Mouse (Mus musculus) intestine, postnatal 0 days (tissue): ENCODE data around the gene Ephb4. TPM values are rescaled to one million over a fixed set of nuclear protein-coding genes. Genes with fewer than 3 reads are reported as not detected.

Source experiments
- ATAC-seq: fragments of 200-750 bp; cut with Nextera tagmentation; 2 replicates; pipeline ENCODE4 v1.8.0; 2017; ENCODE audit warnings: mild to moderate bottlenecking, moderate TSS enrichment, moderate library complexity
- H3K27ac ChIP-seq: fragments of 300-500 bp; sonication (generic); 2 replicates; pipeline ENCODE4 v1.5.1; 2014; ENCODE audit warnings: mild to moderate bottlenecking, low read depth, low read length, moderate library complexity
- H3K27me3 ChIP-seq: fragments of 300-500 bp; sonication (generic); replicated peaks from 2 replicates; pipeline ENCODE4 v1.6.1; 2014; ENCODE audit warnings: low read length, mixed read lengths; ENCODE audit not compliant: control insufficient read depth, insufficient read depth
- H3K36me3 ChIP-seq: fragments of 300-500 bp; sonication (generic); 2 replicates; pipeline ENCODE4 v1.6.1; 2014; ENCODE audit warnings: mild to moderate bottlenecking, moderate library complexity; ENCODE audit not compliant: control insufficient read depth, insufficient read depth
- H3K4me1 ChIP-seq: fragments of 300-500 bp; sonication (generic); replicated peaks from 2 replicates; pipeline ENCODE4 v1.6.1; 2014; ENCODE audit warnings: antibody characterized with exemption, low read length, mixed read lengths; ENCODE audit not compliant: control insufficient read depth, insufficient read depth
- H3K4me2 ChIP-seq: fragments of 300-500 bp; sonication (generic); replicated peaks from 2 replicates; pipeline ENCODE4 v1.6.1; 2014; ENCODE audit warnings: low read depth, mild to moderate bottlenecking, moderate library complexity
- H3K4me3 ChIP-seq: fragments of 300-500 bp; sonication (generic); 2 replicates; pipeline ENCODE4 v1.5.1; 2014; ENCODE audit warnings: low read depth, low read length
- H3K9ac ChIP-seq: fragments of 300-500 bp; sonication (generic); 2 replicates; pipeline ENCODE4 v1.6.1; 2014; ENCODE audit warnings: mild to moderate bottlenecking, low read depth, low read length
- H3K9me3 ChIP-seq: fragments of 300-500 bp; sonication (generic); 2 replicates; pipeline ENCODE4 v1.6.1; 2016; ENCODE audit warnings: mixed run types; ENCODE audit not compliant: control insufficient read depth
- CTCF ChIP-seq: sonication (generic); IDR thresholded peaks from 2 replicates; pipeline ENCODE4 v1.5.1; 2016; ENCODE audit warnings: low read depth, mild to moderate bottlenecking, control low read depth, antibody characterized with exemption, moderate library complexity
- WGBS: fragments of 180-500 bp; shearing (Covaris S2); extraction: QIAGEN DNeasy Blood & Tissue Kit; methylation state at CpG from one replicate; pipeline ENCODE4 v1.1.7; 2014; 5-methylcytosine and 5-hydroxymethylcytosine counted together
- polyA plus RNA-seq: library from polyadenylated mRNA; unstranded; fragments of >200 nt; fragmentation: Nextera tagmentation; extraction: Ambion mirVana; gene quantifications from 2 replicates; pipeline ENCODE4 v1.2.1, GENCODE M21; 2015

Ephb4 gene
- polyA plus RNA-seq, 1 experiment from 2014 or later, result 12.6 TPM

DNA sequence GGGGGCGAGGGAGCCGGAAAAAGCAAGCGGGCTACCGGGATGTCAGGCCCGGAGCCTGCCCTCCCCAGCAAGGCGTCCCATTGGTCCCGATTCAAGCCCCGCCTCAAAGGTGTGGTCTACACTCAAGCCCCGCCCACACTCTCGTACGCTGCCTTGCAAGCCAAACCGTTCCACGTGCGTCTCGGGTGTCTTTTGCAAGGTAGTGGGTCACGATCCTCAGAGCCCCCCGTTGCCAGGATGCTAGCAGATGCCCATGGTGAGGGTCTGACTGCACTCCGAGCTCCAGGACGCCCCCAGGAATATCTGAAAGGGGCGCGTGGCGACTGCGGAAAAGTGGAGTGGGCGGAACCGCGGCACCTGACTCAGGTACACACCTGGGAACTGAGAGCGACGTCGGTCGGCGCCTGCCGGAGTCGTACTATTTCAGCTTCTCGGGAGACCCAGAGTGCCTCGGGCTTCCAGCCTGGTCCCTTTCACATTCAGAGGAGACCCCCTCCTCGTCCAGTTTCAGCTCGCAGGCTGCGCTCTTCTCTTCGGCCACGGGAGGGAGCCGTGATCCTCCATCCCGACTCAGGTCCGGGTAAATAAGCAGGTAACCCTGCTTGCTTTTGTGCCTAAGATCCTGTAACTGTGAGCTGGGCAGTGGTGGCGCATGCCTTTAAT lies 16.3 kb upstream of the Ephb4 start, which contains the start of gene Slc12a9:
Gene Slc12a9, minus strand, starts transcription at position 86 of the 663 bp plus-strand sequence.
- peak; percentile 86 for ATAC-seq
- under 1% methylated on average over 44 of the region's 44 CpGs for WGBS

DNA sequence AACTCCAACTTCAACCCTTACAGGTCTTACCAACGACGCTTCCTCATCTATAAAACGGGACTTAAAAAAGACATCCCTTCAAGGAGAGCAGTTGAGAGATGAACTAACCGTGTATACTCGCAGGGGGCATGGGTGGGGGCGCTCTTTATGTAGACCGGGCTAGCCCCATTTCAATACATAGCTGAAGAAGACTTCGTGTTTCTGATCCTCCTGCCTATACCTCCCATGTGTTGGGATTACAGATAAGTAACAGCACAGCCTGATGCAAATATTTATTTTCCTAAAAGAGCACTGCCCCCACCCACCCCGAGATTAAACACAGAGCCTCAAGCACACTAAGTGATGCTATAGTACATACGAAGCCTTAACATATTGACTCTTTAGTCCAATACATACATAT lies 15.6 kb upstream of the Ephb4 start:
- Histone ChIP-seq H3K9ac (0 out of 2 replicates have a peak overlapping the region, but pooled peaks have one; percentile 77), H3K4me2 (peak overlapping the region; percentile 95), H3K4me3 (peak overlapping the region; percentile 77), H3K27ac (no peak overlapping the region), H3K9me3 (no peaks in the 10 kb centered on the region), H3K4me1 (peaks cover 3% of the 10 kb centered on the region; the same call in 1 of the 2 replicates), H3K36me3 (no peaks in the 10 kb centered on the region; the same call in 1 of the 2 replicates), H3K27me3 (no peaks in the 10 kb centered on the region)
- no peak for ATAC-seq
- no peak for TF ChIP-seq CTCF
- 37% methylated on average over 10 of the region's 10 CpGs for WGBS

More for the DNA sequence above, 16.3 kb upstream of the Ephb4 start, which contains the start of gene Slc12a9:
- peaks cover 3% of the 10 kb centered on the region; the same call in 1 of the 2 replicates for H3K4me1 ChIP-seq
- H3K4me2 ChIP-seq, result peak within 1 kb of the TSS; percentile 95
- H3K27me3 ChIP-seq, result no peaks in the 10 kb centered on the region
- TF ChIP-seq CTCF, result peak; percentile 87
- H3K4me3 ChIP-seq, result peak within 1 kb of the TSS; percentile 77
- H3K9ac ChIP-seq, result peak within 1 kb of the TSS; percentile 77
- peak within 1 kb of the TSS; percentile 57 for H3K27ac ChIP-seq
- no peaks in the 10 kb centered on the region; the same call in 1 of the 2 replicates for H3K36me3 ChIP-seq
- no peaks in the 10 kb centered on the region for H3K9me3 ChIP-seq

DNA sequence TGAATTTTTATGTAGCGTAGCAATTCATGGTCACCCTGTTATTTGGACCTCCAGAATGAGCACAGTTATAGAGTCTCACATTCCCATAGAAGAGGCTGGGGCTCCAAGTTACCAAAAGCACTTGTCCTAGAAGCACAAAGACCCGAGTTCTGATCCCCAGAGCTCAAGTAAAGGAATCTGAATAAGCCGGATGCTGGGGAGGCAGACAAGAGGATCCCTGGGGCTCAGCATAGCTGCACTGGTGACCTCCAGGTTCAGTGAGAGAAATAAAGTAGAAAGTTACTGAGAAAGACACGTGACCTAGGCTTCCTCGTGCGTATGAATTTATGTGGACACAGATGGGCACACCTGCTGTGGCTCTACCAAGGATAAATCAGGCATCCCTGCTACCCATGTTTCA lies 14.8 kb upstream of the Ephb4 start:
- Histone ChIP-seq H3K9me3 (no peaks in the 10 kb centered on the region), H3K27me3 (no peaks in the 10 kb centered on the region), H3K4me1 (peaks cover 3% of the 10 kb centered on the region; the same call in 1 of the 2 replicates), H3K9ac (no peak overlapping the region), H3K4me3 (no peak overlapping the region), H3K4me2 (no peak overlapping the region), H3K27ac (no peak overlapping the region), H3K36me3 (no peaks in the 10 kb centered on the region)
- WGBS, result 65% methylated on average over 6 of the region's 6 CpGs
- ATAC-seq, result no peak
- TF ChIP-seq CTCF, result no peak

DNA sequence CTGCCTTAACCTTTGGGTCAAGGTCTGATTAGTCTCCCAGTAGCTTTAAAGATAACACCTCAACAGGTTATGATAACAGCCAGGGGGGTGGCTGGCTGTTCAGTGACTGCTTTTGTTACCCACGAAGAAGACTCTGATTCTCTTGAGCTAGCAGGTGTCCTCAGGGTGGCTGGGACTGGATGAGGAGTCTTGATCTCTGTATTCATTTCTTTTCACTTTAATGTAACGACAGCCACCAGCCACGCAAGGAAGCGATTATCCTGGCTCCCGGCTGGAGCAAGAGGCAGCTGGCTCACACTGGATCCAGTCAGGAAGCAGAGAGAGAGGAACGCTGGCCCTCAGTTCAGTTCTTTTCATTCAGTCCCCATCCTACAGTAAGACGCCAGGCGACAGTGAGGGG lies 12.7 kb upstream of the Ephb4 start:
- Histone ChIP-seq H3K9me3 (no peaks in the 10 kb centered on the region), H3K9ac (no peak overlapping the region), H3K27me3 (no peaks in the 10 kb centered on the region), H3K4me2 (peak overlapping the region; percentile 77), H3K4me3 (no peak overlapping the region), H3K4me1 (peaks cover 3% of the 10 kb centered on the region; the same call in 1 of the 2 replicates), H3K27ac (peak overlapping the region; percentile 63), H3K36me3 (no peaks in the 10 kb centered on the region)
- TF ChIP-seq CTCF, result no peak
- WGBS, result 21% methylated on average over 8 of the region's 8 CpGs
- ATAC-seq, result no peak

DNA sequence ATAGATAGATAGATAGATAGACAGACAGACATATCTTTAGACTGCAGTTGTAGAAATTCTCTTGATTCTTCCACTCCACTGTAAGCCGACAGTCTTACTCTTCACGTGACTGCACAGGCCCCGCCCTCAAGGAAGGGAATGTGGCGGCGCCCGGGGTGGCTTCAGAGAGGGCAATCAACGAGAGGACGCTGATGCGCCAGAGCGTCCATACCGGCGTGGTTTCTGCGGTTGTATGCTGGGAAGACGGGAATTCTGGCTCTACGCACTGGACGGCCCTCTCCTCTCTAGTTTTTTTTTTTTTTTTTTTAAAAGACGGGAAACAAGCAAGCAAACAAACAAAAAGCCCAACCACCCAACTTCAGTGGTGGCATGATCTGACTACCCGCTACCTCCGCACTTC lies 11.7 kb upstream of the Ephb4 start:
- H3K9me3 ChIP-seq, result no peaks in the 10 kb centered on the region
- H3K4me2 ChIP-seq, result peak overlapping the region; percentile 77
- H3K4me3 ChIP-seq, result peak overlapping the region; percentile 44
- peaks cover 3% of the 10 kb centered on the region; the same call in 1 of the 2 replicates for H3K4me1 ChIP-seq
- 0 out of 2 replicates have a peak overlapping the region, but pooled peaks have one; percentile 31 for H3K9ac ChIP-seq
- ATAC-seq, result peak; percentile 57
- TF ChIP-seq CTCF, result no peak
- no peaks in the 10 kb centered on the region for H3K27me3 ChIP-seq
- H3K27ac ChIP-seq, result peak overlapping the region; percentile 88
- H3K36me3 ChIP-seq, result no peaks in the 10 kb centered on the region
- WGBS, result under 1% methylated on average over 19 of the region's 19 CpGs

DNA sequence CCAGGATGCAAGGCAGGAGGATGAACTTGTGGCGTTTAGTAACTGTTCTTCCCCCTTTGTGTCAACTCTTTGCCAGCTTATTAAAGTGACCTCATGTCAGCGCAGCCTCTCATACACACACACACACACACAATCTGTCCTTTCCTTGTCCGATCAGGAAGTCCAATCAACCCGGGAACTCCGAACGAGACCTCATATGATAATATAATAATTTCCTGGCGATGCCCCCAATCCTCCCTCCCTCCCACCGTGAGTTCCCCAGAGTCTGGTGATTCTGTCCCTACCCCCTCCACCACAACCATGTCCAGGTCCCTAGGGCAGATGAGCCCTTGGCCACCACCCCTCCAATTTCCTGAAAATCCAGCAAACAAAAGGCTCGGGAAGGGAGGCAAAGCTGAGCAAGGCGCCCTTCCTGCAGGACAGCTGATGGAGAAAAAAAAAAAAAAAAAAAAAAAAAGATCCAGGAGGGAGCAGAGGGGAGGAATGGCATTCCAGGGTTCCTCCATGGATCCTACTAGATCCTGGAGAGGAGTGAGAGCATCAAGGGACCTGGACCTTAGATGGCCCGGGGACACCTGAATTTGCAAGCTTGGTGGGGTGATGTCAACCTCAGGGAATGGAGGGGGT lies 11.1 kb upstream of the Ephb4 start:
- Histone ChIP-seq H3K9ac (peak overlapping the region; percentile 31; the same call in 1 of the 2 replicates), H3K27ac (peak overlapping the region; percentile 88), H3K36me3 (no peaks in the 10 kb centered on the region), H3K27me3 (no peaks in the 10 kb centered on the region), H3K4me3 (peak overlapping the region; percentile 44), H3K9me3 (no peaks in the 10 kb centered on the region), H3K4me1 (peaks cover 3% of the 10 kb centered on the region; the same call in 1 of the 2 replicates), H3K4me2 (peak overlapping the region; percentile 77)
- WGBS, result 0% methylated on average over 11 of the region's 11 CpGs
- peak; percentile 18 for ATAC-seq
- TF ChIP-seq CTCF, result no peak
